Comparison of ENCODE assay signal across 8 mouse cellular contexts in the genomic region with DNA sequence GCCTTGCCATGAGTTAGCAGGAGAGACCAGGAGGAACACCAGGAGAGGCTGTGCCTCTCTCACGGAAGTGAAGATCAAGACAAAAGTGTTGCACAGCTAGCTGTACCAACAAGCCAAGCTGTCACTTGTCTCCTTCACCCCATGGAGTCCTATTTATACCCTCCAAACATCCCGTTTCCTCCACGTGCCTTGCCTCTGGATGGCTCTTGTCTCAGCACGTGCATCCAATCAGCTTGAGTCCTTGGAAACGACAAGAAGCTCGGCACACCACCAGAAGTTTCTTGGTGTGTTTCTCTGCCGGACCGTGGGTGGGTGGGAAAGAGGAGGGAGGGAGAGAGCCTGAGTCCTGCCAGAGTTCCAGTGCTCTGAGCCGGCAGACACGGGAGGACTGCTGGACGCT. TPM values are rescaled to one million over a fixed set of nuclear protein-coding genes. Genes with fewer than 3 reads are reported as not detected.
DNase-seq lines count a peak whose midpoint lies in the region; ATAC-seq lines count a peak whose summit lies in the region.

No protein-coding gene starts in this region.

- peak; percentile 41 for DNase-seq in embryo, embryonic 10 days (ENCODE audit: low spot score)
- DNase-seq in embryo, embryonic 11 days: no peak
- peak; percentile 50 for DNase-seq in right cerebral cortex, adult 18-20 months
- no peak for DNase-seq in right cerebral cortex, postnatal 4 days
- DNase-seq in adrenal gland, postnatal 10 days: no peak
- DNase-seq in frontal cortex, postnatal 10 days (ENCODE audit: low spot score in 2 of 2): no peak

- ATAC-seq in limb, embryonic 12.5 days (ENCODE audit: insufficient number of reproducible peaks, insufficient read depth, low FRiP score, low TSS enrichment, low read depth): no peak
- ATAC-seq in stomach, embryonic 15.5 days (ENCODE audit: insufficient read depth, low FRiP score, low read depth): no peak

- peak overlapping the region; percentile 7; the same call in 1 of the 2 replicates for H3K27ac ChIP-seq in limb, embryonic 12.5 days
- H3K27ac ChIP-seq in stomach, embryonic 15.5 days: no peak overlapping the region

- H3K9ac ChIP-seq in limb, embryonic 12.5 days (replicated peaks): 0 out of 2 replicates have a peak overlapping the region, but pooled peaks have one; percentile 8
- no peak overlapping the region for H3K9ac ChIP-seq in stomach, embryonic 15.5 days

- H3K36me3 ChIP-seq in limb, embryonic 12.5 days: no peaks in the 10 kb centered on the region; the same call in 1 of the 2 replicates
- no peaks in the 10 kb centered on the region for H3K36me3 ChIP-seq in stomach, embryonic 15.5 days

- 30% methylated on average over 11 of the region's 11 CpGs for WGBS in limb, embryonic 12.5 days
- 26% methylated on average over 11 of the region's 11 CpGs for WGBS in stomach, embryonic 15.5 days

- no peak overlapping the region for H3K4me2 ChIP-seq in limb, embryonic 12.5 days
- H3K4me2 ChIP-seq in stomach, embryonic 15.5 days: peak overlapping the region; percentile 14; the same call in 1 of the 2 replicates

- H3K4me3 ChIP-seq in limb, embryonic 12.5 days (replicated peaks): no peak overlapping the region
- no peak overlapping the region for H3K4me3 ChIP-seq in stomach, embryonic 15.5 days (replicated peaks)

- H3K27me3 ChIP-seq in limb, embryonic 12.5 days: no peaks in the 10 kb centered on the region
- no peaks in the 10 kb centered on the region for H3K27me3 ChIP-seq in stomach, embryonic 15.5 days (replicated peaks)

- peaks cover 23% of the 10 kb centered on the region for H3K4me1 ChIP-seq in limb, embryonic 12.5 days (replicated peaks)
- H3K4me1 ChIP-seq in stomach, embryonic 15.5 days: peaks cover 12% of the 10 kb centered on the region

- no peaks in the 10 kb centered on the region for H3K9me3 ChIP-seq in limb, embryonic 12.5 days
- no peaks in the 10 kb centered on the region for H3K9me3 ChIP-seq in stomach, embryonic 15.5 days

RNA-seq across cellular contexts. Expression of gene Zfp687, which starts 9.3 kb away (rescaled TPM):
- polyA plus RNA-seq in limb, embryonic 12.5 days (2016; fragmentation: Nextera tagmentation; extraction: Ambion mirVana): 34.7 and 35.0 TPM in 2 replicates
- 19.3 and 22.0 TPM in 2 replicates for polyA plus RNA-seq in stomach, embryonic 15.5 days (2015; fragmentation: Nextera tagmentation; extraction: Ambion mirVana)
- 10 to 100 TPM; 35.3 to 39.8 TPM for total RNA-seq in adrenal gland, postnatal 10 days (2021)

RNA-seq across cellular contexts. Expression of gene Psmd4, which starts 17.9 kb away (rescaled TPM):
- polyA plus RNA-seq in limb, embryonic 12.5 days (2016; fragmentation: Nextera tagmentation; extraction: Ambion mirVana): 306 and 310 TPM in 2 replicates
- 220 and 221 TPM in 2 replicates for polyA plus RNA-seq in stomach, embryonic 15.5 days (2015; fragmentation: Nextera tagmentation; extraction: Ambion mirVana)
- total RNA-seq in adrenal gland, postnatal 10 days (2021): 100 to 1,000 TPM; 206 to 221 TPM

RNA-seq across cellular contexts. Expression of gene Pi4kb, which starts 50.0 kb away (rescaled TPM):
- polyA plus RNA-seq in limb, embryonic 12.5 days (2016; fragmentation: Nextera tagmentation; extraction: Ambion mirVana): 26.6 and 28.1 TPM in 2 replicates
- polyA plus RNA-seq in stomach, embryonic 15.5 days (2015; fragmentation: Nextera tagmentation; extraction: Ambion mirVana): 19.3 and 22.0 TPM in 2 replicates
- 10 to 100 TPM; 43.1 to 45.3 TPM for total RNA-seq in adrenal gland, postnatal 10 days (2021)

Comparison
In these comparisons a context has a peak if more than half of its experiments do, and no peak if none do; other contexts are left out.
1. DNase-seq: peak in embryo, embryonic 10 days (single experiment) and right cerebral cortex, adult 18-20 months (single experiment); none in embryo, embryonic 11 days (single experiment), right cerebral cortex, postnatal 4 days (single experiment), adrenal gland, postnatal 10 days (single experiment) and frontal cortex, postnatal 10 days (0 of 2).